Mouse (Mus musculus) midbrain, embryonic 15.5 days (tissue): ENCODE results near the gene Gpalpp1. TPM values are rescaled to one million over a fixed set of nuclear protein-coding genes. Genes with fewer than 3 reads are reported as not detected.

ENCODE experiments used
- ATAC-seq: fragments of 200-750 bp; cut with Nextera tagmentation; replicated peaks from 2 replicates; pipeline ENCODE4 v1.8.0; 2017; ENCODE audit warnings: moderate TSS enrichment
- H3K27ac ChIP-seq: fragments of 300-500 bp; sonication (generic); 2 replicates; pipeline ENCODE4 v1.5.1; 2015; ENCODE audit warnings: mild to moderate bottlenecking, inconsistent platforms
- H3K27me3 ChIP-seq: fragments of 300-500 bp; sonication (generic); replicated peaks from 2 replicates; pipeline ENCODE4 v1.6.1; 2015; ENCODE audit warnings: inconsistent platforms
- H3K36me3 ChIP-seq: fragments of 300-500 bp; sonication (generic); replicated peaks from 2 replicates; pipeline ENCODE4 v1.6.1; 2015; ENCODE audit warnings: inconsistent platforms
- H3K4me1 ChIP-seq: fragments of 300-500 bp; sonication (generic); 2 replicates; pipeline ENCODE4 v1.6.1; 2015; ENCODE audit warnings: inconsistent platforms
- H3K4me2 ChIP-seq: fragments of 300-500 bp; sonication (generic); 2 replicates; pipeline ENCODE4 v1.6.1; 2015; ENCODE audit warnings: inconsistent platforms, mild to moderate bottlenecking, moderate library complexity
- H3K4me3 ChIP-seq: fragments of 300-500 bp; sonication (generic); 2 replicates; pipeline ENCODE4 v1.5.1; 2015; ENCODE audit warnings: mild to moderate bottlenecking, inconsistent platforms
- H3K9ac ChIP-seq: fragments of 300-500 bp; sonication (generic); 2 replicates; pipeline ENCODE4 v1.6.1; 2015; ENCODE audit warnings: mild to moderate bottlenecking, inconsistent platforms
- H3K9me3 ChIP-seq: fragments of 300-500 bp; sonication (generic); 2 replicates; pipeline ENCODE4 v1.6.1; 2016; ENCODE audit warnings: inconsistent platforms
- WGBS: fragments of 180-500 bp; shearing (Covaris S2); methylation state at CpG from one replicate; pipeline ENCODE4 v1.1.7; 2015; ENCODE audit warnings: mixed read lengths; 5-methylcytosine and 5-hydroxymethylcytosine counted together
- polyA plus RNA-seq: library from polyadenylated mRNA; unstranded; fragments of >200 nt; fragmentation: Nextera tagmentation; extraction: Ambion mirVana; gene quantifications from 2 replicates; pipeline ENCODE4 v1.2.1, GENCODE M21; 2015

Gene Gpalpp1
- polyA plus RNA-seq, 1 experiment from 2014 or later, result 13.9 TPM

DNA sequence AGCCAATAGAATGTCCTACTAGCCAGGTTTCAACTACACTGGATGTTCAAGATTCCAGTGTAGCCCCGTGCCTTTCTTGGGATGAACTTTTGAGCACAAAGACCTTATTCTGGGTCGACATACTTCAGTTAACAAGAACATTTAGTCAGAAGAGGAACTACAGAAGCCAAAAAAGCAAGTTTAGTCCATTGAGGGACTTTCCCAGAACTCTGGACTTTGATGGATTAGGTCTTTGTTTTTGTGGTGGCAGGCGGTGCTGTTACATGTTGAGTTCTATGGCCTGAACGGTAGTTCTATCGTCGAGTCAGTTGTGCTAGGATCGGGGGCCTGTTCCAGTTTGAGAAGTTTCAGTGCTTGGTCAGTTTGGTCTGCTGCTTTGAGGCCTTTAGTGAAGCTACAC lies 58.6 kb downstream of the Gpalpp1 start:
- H3K9me3 ChIP-seq, result no peaks in the 10 kb centered on the region
- no peak overlapping the region for H3K9ac ChIP-seq
- 82% methylated on average over 7 of the region's 7 CpGs for WGBS
- H3K4me3 ChIP-seq, result no peak overlapping the region
- H3K36me3 ChIP-seq, result no peaks in the 10 kb centered on the region
- H3K27me3 ChIP-seq, result no peaks in the 10 kb centered on the region
- no peaks in the 10 kb centered on the region for H3K4me1 ChIP-seq
- H3K4me2 ChIP-seq, result no peak overlapping the region
- no peak for ATAC-seq
- no peak overlapping the region for H3K27ac ChIP-seq

- no peak for ATAC-seq
- H3K4me2 ChIP-seq, result no peak overlapping the region
- H3K27ac ChIP-seq, result no peak overlapping the region
- H3K4me1 ChIP-seq, result no peaks in the 10 kb centered on the region
- no peaks in the 10 kb centered on the region for H3K36me3 ChIP-seq
- WGBS, result 67% methylated on average over 1 of the region's 1 CpGs
- H3K27me3 ChIP-seq, result no peaks in the 10 kb centered on the region
- no peaks in the 10 kb centered on the region for H3K9me3 ChIP-seq
- no peak overlapping the region for H3K4me3 ChIP-seq
- no peak overlapping the region for H3K9ac ChIP-seq
These were observed 64.8 kb downstream of the Gpalpp1 start for GRCm38 (mm10) chr14:76045767-76046166.

GRCm38 (mm10) chr14:76044164-76044557 lies 66.4 kb downstream of the Gpalpp1 start:
- no peaks in the 10 kb centered on the region for H3K36me3 ChIP-seq
- H3K9me3 ChIP-seq, result no peaks in the 10 kb centered on the region
- no peak overlapping the region for H3K9ac ChIP-seq
- H3K4me3 ChIP-seq, result no peak overlapping the region
- H3K27ac ChIP-seq, result no peak overlapping the region
- WGBS, result 43% methylated on average over 3 of the region's 3 CpGs
- no peaks in the 10 kb centered on the region for H3K4me1 ChIP-seq
- no peak for ATAC-seq
- no peak overlapping the region for H3K4me2 ChIP-seq
- no peaks in the 10 kb centered on the region for H3K27me3 ChIP-seq

DNA sequence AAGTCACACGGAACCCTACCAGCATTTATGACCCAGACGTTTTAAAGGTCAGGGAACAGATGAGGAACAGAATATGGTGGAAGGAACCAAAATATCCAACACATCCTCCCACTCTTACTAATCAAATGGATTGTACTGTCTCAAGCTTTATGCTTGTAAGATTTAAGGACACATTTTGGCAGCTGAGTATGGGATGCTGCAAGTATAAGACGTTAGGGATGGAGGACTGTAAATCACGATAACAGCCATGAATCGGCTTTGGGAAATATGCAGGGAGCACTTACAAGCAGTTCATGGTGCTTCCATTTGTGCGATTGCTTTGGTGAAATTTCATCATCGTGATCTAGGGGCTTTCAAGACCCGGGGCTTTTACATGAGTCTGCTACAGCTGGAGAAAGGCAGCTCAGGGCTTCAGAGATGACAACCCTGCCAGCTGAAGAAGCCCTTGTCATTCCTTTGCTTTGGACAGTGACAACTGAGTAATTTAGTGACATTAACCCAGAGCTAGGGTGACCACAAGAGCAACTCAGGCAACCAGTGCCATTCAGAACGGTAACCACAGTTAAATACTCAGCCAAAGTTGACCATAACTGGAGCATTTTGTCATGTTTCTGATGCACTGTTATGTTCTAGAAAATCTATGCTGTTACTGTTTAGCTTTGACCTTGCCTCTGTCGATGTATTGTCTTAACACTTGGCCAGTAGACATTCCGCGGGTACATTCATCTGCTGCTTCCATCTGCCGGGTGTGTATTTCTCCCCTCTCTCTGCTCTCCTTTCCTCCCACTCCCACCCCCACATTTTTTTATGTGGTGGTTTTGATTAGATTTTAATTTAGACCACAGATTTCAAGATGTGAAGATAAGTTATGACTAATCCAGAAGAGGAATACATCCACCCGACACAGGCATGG lies 67.1 kb downstream of the Gpalpp1 start:
- H3K9me3 ChIP-seq, result no peaks in the 10 kb centered on the region
- H3K4me1 ChIP-seq, result no peaks in the 10 kb centered on the region
- H3K4me2 ChIP-seq, result no peak overlapping the region
- H3K9ac ChIP-seq, result no peak overlapping the region
- no peak overlapping the region for H3K27ac ChIP-seq
- ATAC-seq, result no peak
- WGBS, result 90% methylated on average over 14 of the region's 14 CpGs
- H3K4me3 ChIP-seq, result no peak overlapping the region
- H3K27me3 ChIP-seq, result no peaks in the 10 kb centered on the region
- no peaks in the 10 kb centered on the region for H3K36me3 ChIP-seq

Other genes with a start within 250 kb of the Gpalpp1 start
- 7.9 and 8.4 TPM in 2 replicates for gene Kctd4, start 155.8 kb downstream of the Gpalpp1 start, polyA plus RNA-seq
- 34.4 and 35.0 TPM in 2 replicates for gene Gtf2f2, start 99.9 kb downstream of the Gpalpp1 start, polyA plus RNA-seq
- 12.8 and 13.2 TPM in 2 replicates for gene Nufip1, start 131 bp upstream of the Gpalpp1 start, polyA plus RNA-seq